Mouse (Mus musculus) intestine, embryonic 14.5 days (tissue): Measurements from ENCODE around the gene Cln3. TPM values are rescaled to one million over a fixed set of nuclear protein-coding genes. Genes with fewer than 3 reads are reported as not detected.

ENCODE experiments used
- ATAC-seq: fragments of 200-750 bp; cut with Nextera tagmentation; replicated peaks from 2 replicates; pipeline ENCODE4 v1.8.0; 2017; ENCODE audit warnings: low read depth, moderate number of reproducible peaks, moderate TSS enrichment, moderate library complexity; ENCODE audit not compliant: low FRiP score, low TSS enrichment
- DNase-seq: peaks from one replicate; pipeline ENCODE4 v3.0.0-alpha.2; 2018; ENCODE audit warnings: low spot score
- H3K27ac ChIP-seq: fragments of 300-500 bp; sonication (generic); 2 replicates; pipeline ENCODE4 v1.5.1; 2014; ENCODE audit warnings: low read depth, mild to moderate bottlenecking, control low read depth
- H3K27me3 ChIP-seq: fragments of 300-500 bp; sonication (generic); replicated peaks from 2 replicates; pipeline ENCODE4 v1.6.1; 2014; ENCODE audit warnings: low read length, control low read depth; ENCODE audit not compliant: control insufficient read depth, insufficient read depth
- H3K36me3 ChIP-seq: fragments of 300-500 bp; sonication (generic); 2 replicates; pipeline ENCODE4 v1.6.1; 2014; ENCODE audit warnings: low read length, control low read depth; ENCODE audit not compliant: control insufficient read depth, insufficient read depth
- H3K4me1 ChIP-seq: fragments of 300-500 bp; sonication (generic); replicated peaks from 2 replicates; pipeline ENCODE4 v1.6.1; 2014; ENCODE audit warnings: low read length, control low read depth, mixed read lengths; ENCODE audit not compliant: control insufficient read depth, insufficient read depth
- H3K4me2 ChIP-seq: fragments of 300-500 bp; sonication (generic); 2 replicates; pipeline ENCODE4 v1.6.1; 2014; ENCODE audit warnings: low read length
- H3K4me3 ChIP-seq: fragments of 300-500 bp; sonication (generic); 2 replicates; pipeline ENCODE4 v1.5.1; 2014; ENCODE audit warnings: low read depth, low read length, control low read depth, mixed read lengths
- H3K9ac ChIP-seq: fragments of 300-500 bp; sonication (generic); 2 replicates; pipeline ENCODE4 v1.6.1; 2014; ENCODE audit warnings: mild to moderate bottlenecking, low read length
- H3K9me3 ChIP-seq: fragments of 300-500 bp; sonication (generic); 2 replicates; pipeline ENCODE4 v1.6.1; 2016; ENCODE audit warnings: low read length, control low read depth; ENCODE audit not compliant: control insufficient read depth
- WGBS: fragments of 180-500 bp; shearing (Covaris S2); extraction: QIAGEN DNeasy Blood & Tissue Kit; methylation state at CpG from one replicate; pipeline ENCODE4 v1.1.7; 2014; 5-methylcytosine and 5-hydroxymethylcytosine counted together
- polyA plus RNA-seq: library from polyadenylated mRNA; unstranded; fragments of >200 nt; fragmentation: Nextera tagmentation; extraction: Ambion mirVana; gene quantifications from 2 replicates; pipeline ENCODE4 v1.2.1, GENCODE M21; 2014

The Cln3 gene
- polyA plus RNA-seq, 1 experiment from 2014 or later = 24.3 TPM

GRCm38 (mm10) chr7:126606611-126607010 lies 21.0 kb upstream of the Cln3 start:
- no peaks in the 10 kb centered on the region for H3K4me1 ChIP-seq

GRCm38 (mm10) chr7:126602650-126603049 lies 17.0 kb upstream of the Cln3 start:
- Histone ChIP-seq H3K27ac (no peak overlapping the region), H3K4me3 (no peak overlapping the region), H3K4me1 (no peaks in the 10 kb centered on the region), H3K9ac (no peak overlapping the region), H3K27me3 (no peaks in the 10 kb centered on the region), H3K36me3 (no peaks in the 10 kb centered on the region), H3K9me3 (no peaks in the 10 kb centered on the region), H3K4me2 (no peak overlapping the region)
- 81% methylated on average over 3 of the region's 3 CpGs for WGBS
- ATAC-seq = no peak
- no peak for DNase-seq

More at GRCm38 (mm10) chr7:126606611-126607010, 21.0 kb upstream of the Cln3 start:
- H3K36me3 ChIP-seq = no peaks in the 10 kb centered on the region
- no peaks in the 10 kb centered on the region for H3K27me3 ChIP-seq
- ATAC-seq = no peak
- H3K4me2 ChIP-seq = no peak overlapping the region
- WGBS = 81% methylated on average over 5 of the region's 5 CpGs
- no peak overlapping the region for H3K4me3 ChIP-seq
- H3K9me3 ChIP-seq = no peaks in the 10 kb centered on the region
- no peak overlapping the region for H3K27ac ChIP-seq
- DNase-seq = no peak
- H3K9ac ChIP-seq = no peak overlapping the region

- Histone ChIP-seq H3K4me1 (no peaks in the 10 kb centered on the region), H3K4me3 (no peak overlapping the region), H3K27me3 (no peaks in the 10 kb centered on the region), H3K4me2 (no peak overlapping the region), H3K36me3 (no peaks in the 10 kb centered on the region), H3K9ac (no peak overlapping the region), H3K9me3 (no peaks in the 10 kb centered on the region), H3K27ac (no peak overlapping the region)
- DNase-seq (no peak), ATAC-seq (no peak)
- 38% methylated on average over 5 of the region's 5 CpGs for WGBS
Observed at GRCm38 (mm10) chr7:126601896-126602295, 16.3 kb upstream of the Cln3 start.

DNA sequence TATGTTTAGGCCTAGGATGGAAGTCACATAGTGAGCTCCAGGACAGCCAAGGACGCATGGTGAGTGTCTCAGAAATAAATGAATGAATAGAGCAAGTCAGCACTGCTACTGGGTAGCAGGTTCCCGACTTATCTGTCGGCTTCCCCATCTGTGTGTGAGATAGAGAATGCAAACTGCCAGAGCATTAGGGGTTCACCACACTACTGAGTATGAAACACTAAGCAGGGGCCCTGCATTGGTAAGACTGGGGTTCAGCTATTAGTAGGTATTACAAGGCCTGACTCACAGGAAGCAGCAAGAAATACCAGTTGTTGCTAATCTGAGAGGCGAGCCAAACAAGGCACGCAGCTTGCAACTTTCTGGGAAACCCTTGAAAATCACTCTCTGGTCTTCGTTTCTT lies 13.3 kb upstream of the Cln3 start:
- WGBS = 79% methylated on average over 6 of the region's 6 CpGs
- DNase-seq = no peak
- H3K36me3 ChIP-seq = no peaks in the 10 kb centered on the region
- H3K9me3 ChIP-seq = no peaks in the 10 kb centered on the region
- no peak overlapping the region for H3K4me2 ChIP-seq
- H3K4me3 ChIP-seq = no peak overlapping the region
- no peaks in the 10 kb centered on the region for H3K27me3 ChIP-seq
- H3K9ac ChIP-seq = no peak overlapping the region
- no peak for ATAC-seq
- H3K4me1 ChIP-seq = no peaks in the 10 kb centered on the region
- H3K27ac ChIP-seq = no peak overlapping the region

DNA sequence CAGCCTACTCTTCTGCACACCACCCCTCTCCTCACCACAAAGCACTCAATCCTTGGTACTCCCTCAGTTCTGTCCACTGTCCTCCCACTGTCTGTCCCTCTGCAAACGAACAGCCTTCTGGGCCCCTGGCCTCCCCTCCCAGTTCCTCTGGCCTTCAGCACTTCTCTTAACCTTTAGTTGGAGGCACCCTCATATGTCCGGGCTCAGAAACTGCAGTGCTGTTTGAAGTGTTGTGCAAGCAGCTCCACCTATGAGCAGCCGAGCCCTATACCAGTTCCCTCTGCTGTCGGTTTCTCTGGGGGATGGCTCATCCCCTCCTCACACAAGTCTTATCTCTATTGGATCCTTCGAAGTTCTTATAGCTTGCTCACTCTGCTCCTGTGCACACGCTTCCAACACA lies 10.8 kb upstream of the Cln3 start:
- H3K36me3 ChIP-seq = no peaks in the 10 kb centered on the region
- no peak overlapping the region for H3K4me2 ChIP-seq
- no peak overlapping the region for H3K27ac ChIP-seq
- no peaks in the 10 kb centered on the region for H3K27me3 ChIP-seq
- H3K4me1 ChIP-seq = no peaks in the 10 kb centered on the region
- ATAC-seq (no peak), DNase-seq (no peak)
- no peak overlapping the region for H3K4me3 ChIP-seq
- no peak overlapping the region for H3K9ac ChIP-seq
- H3K9me3 ChIP-seq = no peaks in the 10 kb centered on the region
- 43% methylated on average over 6 of the region's 6 CpGs for WGBS

- H3K9me3 ChIP-seq = no peaks in the 10 kb centered on the region
- 74% methylated on average over 5 of the region's 5 CpGs for WGBS
- no peak overlapping the region for H3K9ac ChIP-seq
- H3K4me2 ChIP-seq = no peak overlapping the region
- DNase-seq (no peak), ATAC-seq (no peak)
- no peaks in the 10 kb centered on the region for H3K36me3 ChIP-seq
- H3K4me1 ChIP-seq = no peaks in the 10 kb centered on the region
- H3K4me3 ChIP-seq = no peak overlapping the region
- H3K27me3 ChIP-seq = no peaks in the 10 kb centered on the region
- H3K27ac ChIP-seq = no peak overlapping the region
Observed at GRCm38 (mm10) chr7:126595890-126596289, 10.3 kb upstream of the Cln3 start.

DNA sequence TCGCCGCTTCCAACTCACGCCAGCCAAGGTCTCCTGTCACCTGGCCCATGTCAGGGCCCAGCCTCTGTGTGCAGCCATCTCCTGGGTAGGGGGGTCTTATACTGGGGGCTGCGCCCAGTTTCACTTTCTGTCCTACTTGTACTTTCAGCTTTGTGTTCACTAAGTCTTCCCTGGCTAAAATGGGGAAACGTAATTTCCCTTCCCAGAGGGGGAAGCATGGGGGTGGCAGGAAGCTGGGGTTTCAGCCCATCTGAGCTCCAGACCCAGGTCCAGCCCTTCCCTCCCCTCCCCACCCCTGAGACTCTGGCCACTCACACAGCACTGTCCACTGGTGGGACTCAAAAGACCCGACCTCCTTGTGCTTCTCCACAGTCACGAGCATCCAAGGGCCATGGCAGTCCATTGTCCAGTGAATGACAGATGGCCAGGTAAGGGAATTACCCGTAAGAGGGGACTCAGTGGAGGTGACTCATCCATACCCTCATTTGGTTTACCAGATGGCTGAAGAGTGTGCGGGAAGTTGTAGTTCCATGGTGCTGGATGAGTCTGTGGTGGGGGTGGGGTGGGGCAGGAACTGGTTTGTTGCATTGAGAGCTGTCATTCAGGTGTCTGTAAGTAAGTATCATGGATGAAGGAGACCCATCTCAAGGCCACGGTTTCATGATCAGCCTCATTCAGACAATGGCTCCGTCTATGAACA lies 9.4 kb upstream of the Cln3 start, which contains the start of gene Il27:
Gene Il27 (minus strand): TSS at position 80 of the 700 bp plus-strand sequence.
- H3K27me3 ChIP-seq = no peaks in the 10 kb centered on the region
- no peaks in the 10 kb centered on the region for H3K9me3 ChIP-seq
- no peak within 1 kb of the TSS for H3K9ac ChIP-seq
- no peaks in the 10 kb centered on the region for H3K4me1 ChIP-seq
- no peak within 1 kb of the TSS for H3K27ac ChIP-seq
- H3K4me2 ChIP-seq = no peak within 1 kb of the TSS
- ATAC-seq = no peak; the same call in 1 of the 2 replicates
- no peak for DNase-seq
- 80% methylated on average over 11 of the region's 11 CpGs for WGBS
- no peak within 1 kb of the TSS for H3K4me3 ChIP-seq
- no peaks in the 10 kb centered on the region for H3K36me3 ChIP-seq

DNA sequence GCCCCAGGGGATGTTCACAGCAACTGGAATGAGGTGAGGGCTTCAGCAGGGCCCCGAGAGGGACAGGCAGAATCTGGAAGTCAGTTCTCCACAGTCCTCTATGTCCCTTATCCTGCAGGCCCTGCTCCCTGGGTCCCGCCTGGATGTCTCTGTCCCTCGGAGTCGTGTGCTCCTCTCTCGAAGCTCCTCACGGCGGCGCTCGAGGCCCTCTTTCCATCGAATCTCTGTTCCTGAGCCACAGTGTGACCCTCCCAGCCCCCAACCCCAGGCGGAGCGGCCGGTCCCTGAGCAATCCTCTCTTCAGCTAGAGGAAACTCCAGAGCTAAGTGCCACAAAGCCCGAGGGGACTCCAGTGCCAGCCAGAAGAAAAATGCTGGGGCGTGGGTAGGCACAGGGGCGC lies 2.2 kb upstream of the Cln3 start:
- H3K36me3 ChIP-seq = no peaks in the 10 kb centered on the region
- 10% methylated on average over 13 of the region's 16 CpGs for WGBS
- ATAC-seq (no peak), DNase-seq (peak; percentile 73)
- H3K9me3 ChIP-seq = no peaks in the 10 kb centered on the region
- peaks cover 3% of the 10 kb centered on the region; the same call in 1 of the 2 replicates for H3K4me1 ChIP-seq
- H3K27me3 ChIP-seq = no peaks in the 10 kb centered on the region
- H3K4me2 ChIP-seq = peak overlapping the region; percentile 34
- H3K4me3 ChIP-seq = no peak overlapping the region
- 0 out of 2 replicates have a peak overlapping the region, but pooled peaks have one; percentile 0 for H3K9ac ChIP-seq
- H3K27ac ChIP-seq = no peak overlapping the region

GRCm38 (mm10) chr7:126586839-126587238 lies 1.2 kb upstream of the Cln3 start:
- H3K36me3 ChIP-seq = no peaks in the 10 kb centered on the region
- peaks cover 3% of the 10 kb centered on the region; the same call in 1 of the 2 replicates for H3K4me1 ChIP-seq
- no peaks in the 10 kb centered on the region for H3K27me3 ChIP-seq
- no peak overlapping the region for H3K4me2 ChIP-seq
- ATAC-seq (no peak), DNase-seq (no peak)
- H3K9me3 ChIP-seq = no peaks in the 10 kb centered on the region
- WGBS = 59% methylated on average over 8 of the region's 8 CpGs
- H3K9ac ChIP-seq = no peak overlapping the region
- H3K4me3 ChIP-seq = no peak overlapping the region
- H3K27ac ChIP-seq = no peak overlapping the region
